Mouse (Mus musculus) urinary bladder, postnatal 10 days (tissue): ENCODE measurements around the gene Idnk.

Experiments used
- DNase-seq: peaks from one replicate; pipeline ENCODE4 v3.0.0; 2022; ENCODE audit warnings: low spot score

Gene Idnk

GRCm38 (mm10) chr13:58157447-58158098 is at the start of gene Idnk:
Gene Idnk, plus strand, starts transcription at chr13:58157649.
- peak; percentile 66 for DNase-seq

- DNase-seq, result no peak
Measured at GRCm38 (mm10) chr13:58111306-58111705, 46.1 kb upstream of the Idnk start.

- no peak for DNase-seq
Measured at GRCm38 (mm10) chr13:58112191-58112590, 45.3 kb upstream of the Idnk start.

- no peak for DNase-seq
Measured at GRCm38 (mm10) chr13:58112601-58113041, 44.8 kb upstream of the Idnk start.

GRCm38 (mm10) chr13:58113061-58113900 is 44.2 kb upstream of the Idnk start, which contains the start of gene Klhl3:
Gene Klhl3, minus strand, starts transcription at chr13:58113592.
- no peak for DNase-seq

- no peak for DNase-seq
Measured at GRCm38 (mm10) chr13:58115227-58115626, 42.2 kb upstream of the Idnk start.

GRCm38 (mm10) chr13:58116801-58117200 is 40.6 kb upstream of the Idnk start:
- DNase-seq, result no peak

GRCm38 (mm10) chr13:58117318-58118017 is 40.0 kb upstream of the Idnk start:
- no peak for DNase-seq

- DNase-seq, result no peak
Measured at GRCm38 (mm10) chr13:58122786-58123297, 34.6 kb upstream of the Idnk start.

GRCm38 (mm10) chr13:58123381-58123780 is 34.1 kb upstream of the Idnk start:
- DNase-seq, result no peak

- DNase-seq, result no peak
Measured at GRCm38 (mm10) chr13:58124278-58124677, 33.2 kb upstream of the Idnk start.

- DNase-seq, result no peak
Measured at GRCm38 (mm10) chr13:58124989-58125388, 32.5 kb upstream of the Idnk start.

GRCm38 (mm10) chr13:58126126-58126525 is 31.3 kb upstream of the Idnk start:
- DNase-seq, result no peak

- no peak for DNase-seq
Measured at GRCm38 (mm10) chr13:58126862-58127765, 30.3 kb upstream of the Idnk start.

GRCm38 (mm10) chr13:58127766-58128361 is 29.6 kb upstream of the Idnk start:
- peak; percentile 24 for DNase-seq

GRCm38 (mm10) chr13:58128396-58128767 is 29.1 kb upstream of the Idnk start, which contains the start of gene Hnrnpa0:
Gene Hnrnpa0, minus strand, starts transcription at chr13:58128556.
- DNase-seq, result peak; percentile 83

- DNase-seq, result peak; percentile 88
Measured at GRCm38 (mm10) chr13:58128768-58129671, 28.4 kb upstream of the Idnk start.

- DNase-seq, result no peak
Measured at GRCm38 (mm10) chr13:58129687-58130246, 27.7 kb upstream of the Idnk start.

- DNase-seq, result no peak
Measured at GRCm38 (mm10) chr13:58131692-58132091, 25.8 kb upstream of the Idnk start.
